Mouse (Mus musculus) kidney, adult 8-10 months (tissue): ENCODE measurements around the gene Pnpla2.

Experiments
- DNase-seq, 2 experiments: peaks; one replicate each; pipeline ENCODE4 v3.0.0; 2022

Gene Pnpla2

DNA sequence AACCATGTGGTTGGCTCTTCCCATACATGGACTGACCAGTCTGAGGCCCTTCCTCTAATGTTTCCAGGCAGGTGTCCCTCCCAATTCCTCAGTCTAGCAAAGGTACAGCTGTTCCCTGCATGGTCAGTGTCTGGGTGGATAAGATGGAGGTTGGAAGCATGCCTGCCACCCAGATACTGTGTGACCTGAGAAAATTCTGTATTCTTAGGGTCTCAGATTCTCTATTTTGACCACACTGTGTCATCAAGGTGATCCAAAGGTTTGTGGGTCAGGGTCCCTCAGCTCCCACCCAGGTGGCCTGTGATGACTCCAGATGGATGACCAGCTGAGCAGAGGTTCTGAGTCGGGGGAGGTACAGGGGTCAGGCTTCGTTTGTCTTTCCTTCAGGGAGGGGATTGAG lies 30.2 kb downstream of the Pnpla2 start:
- no peak for DNase-seq

DNA sequence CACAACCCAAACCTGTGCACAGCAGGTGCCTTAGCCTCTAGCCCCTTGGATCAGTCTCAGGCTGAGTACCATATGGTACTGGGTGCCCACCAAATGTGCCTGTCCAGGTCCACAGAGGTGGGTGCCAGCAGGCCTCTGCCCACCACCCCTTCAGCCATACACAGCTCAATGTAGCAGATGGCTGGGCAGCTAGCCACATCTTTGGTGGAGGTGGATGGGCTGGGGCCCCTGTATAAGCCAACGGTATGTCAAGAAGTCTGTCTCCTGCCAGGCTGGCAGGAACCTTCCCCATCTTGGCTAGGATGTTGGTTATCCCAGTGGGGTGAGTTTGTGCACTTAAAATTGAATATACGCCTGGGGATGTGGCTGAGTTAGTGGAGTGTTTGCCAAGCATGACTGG lies 30.6 kb downstream of the Pnpla2 start:
- DNase-seq, result no peak

DNA sequence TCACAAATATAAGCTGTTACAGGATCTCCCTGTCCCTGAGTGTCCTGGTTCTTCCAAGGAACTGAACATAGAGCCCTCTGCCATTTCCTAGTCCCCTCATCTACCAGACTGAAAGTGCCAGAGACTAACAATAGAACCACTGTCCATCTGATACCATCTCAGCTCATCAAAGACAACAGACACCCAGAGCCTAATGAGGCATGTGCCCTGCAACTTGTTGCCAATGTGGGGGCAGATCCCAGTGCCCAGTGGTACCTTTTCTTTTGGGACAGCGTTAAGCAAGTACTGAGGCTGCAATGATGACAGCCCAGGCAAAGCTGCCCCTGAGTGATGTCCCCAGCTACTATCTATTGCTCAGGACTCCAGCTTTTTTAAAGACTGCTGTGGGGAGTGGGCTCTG lies 31.2 kb downstream of the Pnpla2 start:
- DNase-seq, result no peak

DNA sequence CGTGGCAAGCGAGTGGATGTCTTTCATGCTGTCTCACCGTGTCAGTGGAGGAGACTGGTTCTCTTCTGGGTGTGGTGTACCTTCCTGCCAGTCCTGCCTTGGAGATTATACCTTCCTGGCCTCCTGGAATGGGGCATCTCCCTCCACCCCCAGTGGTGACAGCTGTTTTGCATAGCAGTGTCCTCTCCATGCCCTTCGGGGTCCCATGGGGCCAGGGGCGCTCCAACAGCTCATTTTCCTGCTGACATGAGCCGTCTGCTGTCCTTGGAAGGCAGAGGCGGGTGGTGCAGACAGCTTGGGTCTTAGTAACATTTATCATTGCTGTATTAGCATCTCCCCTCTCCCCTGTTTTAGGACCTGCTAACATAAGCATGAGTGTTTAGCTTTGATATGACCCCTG lies 32.1 kb downstream of the Pnpla2 start:
- no peak for DNase-seq

DNA sequence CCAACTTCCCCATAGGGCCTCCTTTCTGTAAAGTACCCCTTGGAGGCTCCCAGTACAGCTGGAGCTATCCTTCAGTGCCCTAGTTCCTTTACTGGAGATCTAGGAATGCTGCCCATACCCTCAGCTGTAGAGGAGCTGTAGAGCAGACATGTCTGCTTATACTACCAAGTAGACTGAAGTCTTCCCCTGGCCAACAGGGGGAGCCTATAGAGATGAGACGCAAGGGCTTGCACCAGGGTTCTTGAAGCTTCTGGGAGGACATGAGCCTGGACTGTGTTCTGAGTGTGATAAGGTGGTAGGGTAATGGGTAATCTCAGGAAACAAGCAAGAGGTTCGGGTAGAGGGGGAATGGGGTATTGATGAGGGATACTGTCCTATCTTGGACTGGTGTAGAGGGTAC lies 36.2 kb downstream of the Pnpla2 start:
- no peak for DNase-seq

DNA sequence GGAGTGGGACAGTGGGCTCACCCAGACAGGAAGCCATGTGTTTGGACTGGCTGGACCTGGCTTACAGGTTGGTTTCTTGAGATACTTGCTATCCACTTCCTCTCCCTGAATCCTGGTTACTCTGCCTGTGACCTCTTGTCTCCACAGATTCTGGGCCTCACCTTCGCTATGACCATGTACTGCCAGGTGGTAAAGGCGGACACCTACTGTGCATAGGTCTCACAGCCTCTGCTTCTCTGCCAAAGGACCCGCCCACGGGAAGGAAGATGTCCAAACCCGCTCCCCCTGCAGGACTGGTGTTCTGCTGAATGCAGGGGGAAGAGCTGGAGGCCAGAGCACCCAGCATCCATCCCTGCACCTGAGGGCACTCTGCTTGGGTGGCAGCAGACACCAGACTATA lies 37.7 kb downstream of the Pnpla2 start:
- DNase-seq, result no peak

DNA sequence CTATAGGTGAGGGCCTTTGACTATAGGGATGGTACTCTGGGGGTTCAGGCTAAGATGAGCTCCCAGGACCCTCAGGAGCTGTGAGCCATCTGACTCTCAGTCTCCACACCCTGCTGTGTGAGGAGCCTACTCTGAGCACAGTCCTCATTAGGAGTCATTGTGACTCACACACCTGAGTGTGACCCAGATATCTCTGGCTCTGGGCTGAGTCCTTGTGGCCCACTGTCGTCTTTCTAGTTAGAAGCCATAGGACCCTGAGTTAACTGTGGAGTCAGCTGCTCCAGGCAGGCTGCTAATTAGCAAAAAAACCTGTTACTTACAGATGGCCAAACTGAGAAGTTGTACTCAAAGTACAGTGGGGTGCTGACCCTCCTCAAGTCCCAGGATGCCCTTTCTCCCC lies 38.7 kb downstream of the Pnpla2 start:
- no peak for DNase-seq

DNA sequence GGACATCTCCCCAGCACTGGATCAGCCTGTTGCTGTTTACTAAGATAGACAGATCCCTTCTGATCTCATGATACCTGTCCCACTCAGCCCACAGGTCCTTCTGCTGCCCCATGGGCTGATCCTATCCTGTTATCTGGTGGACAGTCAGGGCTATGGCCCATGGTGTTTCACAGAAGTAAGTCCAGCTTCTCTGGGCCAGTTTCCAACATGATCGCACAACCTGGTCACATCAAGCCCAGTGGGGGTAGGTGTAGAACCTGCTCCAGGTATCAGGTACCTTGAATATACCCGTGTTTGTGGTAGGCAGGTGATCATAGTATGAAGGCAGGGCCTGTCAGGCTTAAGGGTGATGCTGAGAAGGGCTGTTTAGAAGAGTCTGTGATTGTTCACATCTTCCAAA lies 40.4 kb downstream of the Pnpla2 start:
- no peak for DNase-seq

DNA sequence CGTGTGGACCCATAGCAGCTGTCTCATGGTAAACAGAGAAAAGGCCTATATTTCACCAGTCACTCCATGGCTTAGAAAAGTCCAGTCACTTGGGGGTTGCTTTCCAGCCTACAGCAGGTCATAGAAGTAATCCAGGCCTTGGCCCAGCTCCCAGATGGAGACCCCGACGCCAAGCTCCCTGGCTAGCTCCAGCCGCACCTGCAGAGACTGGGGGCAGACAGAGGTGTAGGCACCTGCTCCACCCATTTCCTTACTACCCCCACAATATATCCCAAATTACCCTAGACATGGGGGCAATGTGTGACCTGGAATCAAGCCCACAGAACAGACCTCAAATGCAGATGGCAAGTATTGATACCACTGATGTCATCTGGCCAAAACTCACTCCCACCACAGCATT lies 40.9 kb downstream of the Pnpla2 start:
- DNase-seq, result no peak

DNA sequence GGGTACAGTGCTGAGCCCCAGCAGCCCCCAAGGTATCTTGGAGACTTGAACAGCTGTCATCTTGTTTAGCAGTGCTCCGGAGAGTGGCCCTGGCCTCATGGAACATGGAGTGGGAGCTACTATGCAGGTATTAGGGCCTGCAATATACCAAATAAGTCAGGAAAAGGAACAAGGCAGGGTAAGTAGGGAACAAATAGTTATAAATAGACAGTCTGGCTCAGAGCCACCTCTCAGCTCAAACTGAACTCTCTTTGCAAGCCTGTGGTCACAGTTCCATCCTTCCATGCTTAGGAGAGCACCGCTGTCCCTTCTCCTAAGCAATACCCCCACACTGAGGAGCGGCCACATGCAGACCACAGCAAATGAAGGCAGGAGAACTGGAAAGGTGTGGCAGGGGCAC lies 42.6 kb downstream of the Pnpla2 start:
- no peak for DNase-seq

DNA sequence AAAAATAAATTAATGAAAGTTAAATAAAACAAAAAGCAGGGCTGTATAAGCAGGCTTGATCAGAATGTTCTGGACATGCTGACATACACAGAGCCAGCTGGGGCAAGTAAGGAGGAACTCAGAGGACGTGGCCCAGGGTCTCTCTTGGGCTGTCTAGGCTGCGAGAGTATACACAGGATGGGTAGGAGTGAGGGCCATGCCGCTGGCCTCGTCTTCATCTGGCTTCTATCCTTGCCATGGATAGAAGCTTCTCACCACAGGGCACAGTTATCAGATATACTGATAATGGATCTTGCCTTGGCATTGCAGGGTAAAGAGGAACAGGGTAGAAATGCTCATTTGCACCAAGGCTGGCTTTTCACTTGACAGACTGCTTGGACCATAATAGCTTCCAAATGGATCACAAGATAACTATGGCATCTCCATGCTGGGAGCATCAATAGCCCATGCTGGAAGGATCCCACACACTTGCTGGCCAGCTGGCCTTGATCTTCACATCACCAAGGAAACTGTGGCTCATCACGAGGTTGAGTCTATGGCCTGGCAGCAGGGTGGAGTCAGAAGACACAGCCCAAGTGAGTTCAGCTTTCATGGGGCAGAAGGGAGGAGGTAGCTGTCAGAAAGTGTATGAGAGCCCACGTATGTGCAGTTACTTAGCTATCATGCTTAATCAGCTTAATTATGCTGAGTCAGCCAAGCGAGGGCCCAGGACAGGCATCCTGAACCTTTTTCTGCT lies 47.0 kb downstream of the Pnpla2 start:
- no peak for DNase-seq

DNA sequence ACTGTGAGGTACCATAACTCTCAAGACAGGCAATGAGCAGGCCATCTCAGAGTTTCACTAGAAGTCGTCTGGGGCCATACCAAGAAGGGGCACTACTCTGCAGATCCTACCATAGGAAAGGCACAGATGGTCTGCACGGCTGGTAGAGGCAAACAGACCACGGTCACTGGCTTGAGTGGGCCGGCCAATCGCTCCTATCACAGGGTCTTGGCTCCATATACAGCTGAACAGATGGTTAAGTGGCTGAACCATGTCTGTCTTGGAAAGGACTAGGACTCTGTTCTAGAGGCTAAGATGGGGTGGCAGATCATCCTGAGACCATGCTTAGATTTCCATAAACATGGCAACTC lies 47.5 kb downstream of the Pnpla2 start:
- no peak for DNase-seq

DNA sequence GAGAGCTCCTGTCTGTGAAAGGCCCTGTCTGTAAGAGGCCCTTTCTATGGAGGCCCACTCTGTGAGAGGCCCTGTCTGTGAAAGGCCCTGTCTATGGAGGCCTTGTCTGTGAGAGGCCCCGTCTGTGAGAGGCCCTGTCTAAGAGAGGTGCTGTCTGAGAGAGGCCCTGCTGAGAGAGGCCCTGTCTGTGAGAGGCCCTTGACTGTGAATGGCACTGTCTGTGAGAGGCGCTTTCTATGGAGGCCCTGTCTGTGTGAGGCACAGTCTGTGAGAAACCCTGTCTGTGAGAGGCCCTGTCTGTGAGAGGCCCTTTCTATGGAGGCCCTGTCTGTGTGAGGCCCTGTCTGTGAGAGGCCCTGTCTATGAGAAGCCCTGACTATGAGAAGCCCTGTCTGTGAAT lies 51.3 kb downstream of the Pnpla2 start:
- no peak for DNase-seq

DNA sequence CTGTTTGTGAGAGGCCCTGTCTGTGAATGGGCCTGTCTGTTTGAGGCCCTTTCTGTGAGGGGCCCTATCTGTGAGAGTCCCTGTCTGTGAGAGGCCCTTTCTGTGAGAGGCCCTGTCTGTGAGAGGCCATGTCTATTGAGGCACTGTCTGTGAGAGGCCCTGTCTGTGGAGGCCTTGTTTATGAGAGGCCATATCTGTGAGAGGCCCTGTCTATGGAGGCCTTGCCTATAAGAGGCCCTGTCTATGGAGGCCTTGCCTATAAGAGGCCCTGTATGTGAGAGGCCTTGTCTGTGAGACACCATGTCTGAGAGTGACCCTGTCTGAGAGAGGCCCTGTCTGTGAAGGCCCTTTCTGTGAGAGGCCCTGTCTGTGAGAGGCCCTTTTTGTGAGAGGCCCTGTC lies 53.2 kb downstream of the Pnpla2 start:
- no peak for DNase-seq

DNA sequence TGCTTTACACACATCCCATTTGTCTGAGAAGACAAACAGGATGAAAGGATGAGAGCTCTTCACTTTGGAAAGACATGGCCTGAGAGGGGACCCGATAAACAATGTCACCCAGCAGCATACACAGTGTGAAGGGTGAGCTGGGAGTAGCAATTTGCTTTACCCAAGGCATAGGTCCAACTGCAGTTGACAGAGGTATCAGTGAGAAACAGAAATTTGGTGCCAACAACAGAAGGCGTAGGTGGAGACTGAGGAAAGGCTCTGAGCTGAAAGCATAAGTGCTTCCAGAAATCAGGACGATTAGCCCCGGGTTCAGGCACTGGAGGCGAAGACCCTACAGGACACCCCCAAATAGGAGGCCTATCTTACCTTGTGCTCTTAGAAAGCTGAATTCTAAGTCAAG lies 55.2 kb downstream of the Pnpla2 start:
- DNase-seq, result no peak
